Mouse (Mus musculus) activated CD4-positive, CD25-positive, alpha-beta regulatory T cell (primary cell): Measurements from ENCODE around the gene Gpr33. TPM values are rescaled to one million over a fixed set of nuclear protein-coding genes. Genes with fewer than 3 reads are reported as not detected.

Source experiments
- polyA plus RNA-seq, 2 experiments: library from polyadenylated mRNA; unstranded; fragments of 100-300 nt; shearing (Covaris generic); gene quantifications; one replicate each; pipeline ENCODE4 v1.2.1; 2017

Gene Gpr33
- not detected for polyA plus RNA-seq

GRCm38 (mm10) chr12:52027963-52028362 is at the start of gene Gpr33:
Gene Gpr33, minus strand, starts transcription at chr12:52028063.

GRCm38 (mm10) chr12:52005877-52006632 is 21.8 kb downstream of the Gpr33 start, which contains the start of gene Dtd2:
Gene Dtd2, minus strand, starts transcription at chr12:52006501.

Other genes starting within 250 kb of the Gpr33 start
- gene Hectd1, start 198.5 kb downstream of the Gpr33 start, polyA plus RNA-seq: 10 to 100 TPM; 72.9 to 79.0 TPM
- gene Heatr5a, start 56.7 kb downstream of the Gpr33 start, polyA plus RNA-seq: 1 to 10 TPM; 4.6 to 7.9 TPM
- 10 to 100 TPM; 13.9 to 14.0 TPM for gene Dtd2, start 21.6 kb downstream of the Gpr33 start, polyA plus RNA-seq
- gene Nubpl, start 69.7 kb upstream of the Gpr33 start, polyA plus RNA-seq: 10 to 100 TPM in 1 of 2 experiments, 1 to 10 TPM in 1; 5.6 to 10.8 TPM